Mouse (Mus musculus) activated CD4-positive, CD25-positive, alpha-beta regulatory T cell (primary cell): ENCODE measurements around the gene Spag9. TPM values are rescaled to one million over a fixed set of nuclear protein-coding genes. Genes with fewer than 3 reads are reported as not detected.

Experiments
- polyA plus RNA-seq, 2 experiments: library from polyadenylated mRNA; unstranded; fragments of 100-300 nt; shearing (Covaris generic); gene quantifications; one replicate each; pipeline ENCODE4 v1.2.1; 2017

The Spag9 gene
- 10 to 100 TPM; 41.0 to 43.0 TPM for polyA plus RNA-seq

GRCm38 (mm10) chr11:93995720-93996305, at the start of gene Spag9:
Spag9 (plus strand) TSS chr11:93996091.

DNA sequence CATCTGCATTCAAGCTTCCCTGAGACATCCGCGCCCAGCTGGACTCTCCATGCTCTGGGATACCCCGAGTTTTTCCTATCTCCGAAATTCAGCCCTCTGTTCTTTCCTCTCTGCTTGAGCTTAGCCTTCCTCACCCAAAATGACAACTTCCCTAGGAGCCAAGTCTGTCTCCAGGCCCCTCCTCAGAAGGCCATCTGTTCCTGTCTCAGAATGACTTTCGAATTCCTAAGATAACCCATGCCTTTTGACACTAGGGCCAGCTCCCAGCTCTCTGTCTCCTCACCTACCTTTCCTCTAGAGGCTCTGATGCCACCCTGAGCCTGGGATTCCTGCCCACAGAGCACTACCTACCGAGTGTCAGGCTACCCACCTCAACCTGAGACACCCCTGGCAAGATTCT, 39.7 kb upstream of the Spag9 start, which contains the start of gene Nme2:
TSS of gene Nme2 (minus strand) at position 101 of the 400 bp plus-strand sequence.

DNA sequence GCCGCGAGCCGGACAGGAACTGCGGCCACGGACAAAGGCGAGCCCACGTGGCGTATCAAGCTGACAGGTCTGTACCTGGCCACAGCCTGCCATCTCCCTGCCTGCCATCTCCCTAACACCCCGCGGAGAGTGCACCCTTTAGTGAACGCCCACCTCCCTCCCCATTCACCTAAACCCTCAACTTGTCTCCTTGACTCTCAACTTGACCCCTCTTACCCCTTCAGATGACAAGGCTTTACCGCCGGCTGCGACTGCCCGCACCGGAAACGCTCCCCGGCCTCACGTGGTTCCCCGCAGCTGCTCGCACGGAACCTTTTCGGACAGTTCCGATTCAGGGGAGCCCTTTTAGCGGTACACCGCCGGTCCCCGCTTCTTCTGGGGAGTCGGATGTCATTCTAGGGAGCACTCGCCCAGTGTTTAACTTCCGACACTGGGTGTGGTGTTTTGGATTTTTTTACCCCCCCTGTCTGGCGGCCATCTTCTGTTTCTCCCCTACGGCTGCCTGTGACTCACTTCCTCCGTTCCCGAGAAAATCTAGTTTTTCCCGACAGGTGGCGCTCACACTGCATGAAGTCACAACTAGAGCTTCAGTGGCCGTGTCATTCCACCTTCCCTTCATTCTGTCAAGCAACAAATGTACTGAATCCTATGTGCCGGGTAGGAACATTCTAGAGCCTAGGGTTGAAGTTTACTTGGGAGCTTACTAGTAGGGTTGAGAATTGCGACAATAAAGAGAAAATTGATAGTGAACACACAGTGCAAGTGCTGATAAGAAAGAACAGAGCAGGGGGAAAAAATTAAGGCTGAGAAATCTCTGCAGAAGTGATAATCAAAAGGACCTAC, 27.7 kb upstream of the Spag9 start, which contains the start of the genes Gm20390 and Nme1:
TSS of gene Gm20390 (minus strand) at position 289 of the 843 bp plus-strand sequence.
TSS of gene Nme1 (minus strand) at position 517 of the 843 bp plus-strand sequence.

Other genes starting within 250 kb of the Spag9 start
- 10 to 100 TPM; 46.1 to 62.4 TPM for gene Utp18, start 110.3 kb upstream of the Spag9 start, polyA plus RNA-seq
- gene Mbtd1, start 110.2 kb upstream of the Spag9 start, polyA plus RNA-seq = 10 to 100 TPM; 22.5 to 31.5 TPM
- gene Nme2, start 39.8 kb upstream of the Spag9 start, polyA plus RNA-seq = 100 to 1,000 TPM; 104 to 143 TPM
- gene Gm20390, start 27.8 kb upstream of the Spag9 start, polyA plus RNA-seq = 100 to 1,000 TPM; 180 to 274 TPM
- 100 to 1,000 TPM in 1 of 2 experiments, 10 to 100 TPM in 1; 99.8 to 145 TPM for gene Nme1, start 27.6 kb upstream of the Spag9 start, polyA plus RNA-seq
- gene Tob1, start 215.4 kb downstream of the Spag9 start, polyA plus RNA-seq = 10 to 100 TPM; 19.5 to 50.9 TPM
- gene Wfikkn2, start 249.9 kb downstream of the Spag9 start, polyA plus RNA-seq = under 1 TPM; 0.19 to 0.43 TPM